Mouse (Mus musculus): Measurements from ENCODE around the gene Tpst1. TPM values are rescaled to one million over a fixed set of nuclear protein-coding genes. Genes with fewer than 3 reads are reported as not detected.
A peak's percentile ranks its signal among the peaks of the same experiment; 100 is the strongest.

Tpst1 gene
- total and polyA plus RNA-seq, 3 experiments = 31.7 to 32.3 TPM; not detected in 1

- Histone ChIP-seq H3K36me3 (ENCODE audit: control insufficient read depth in 1 of 2, insufficient read depth in 2 of 2, low read length in 2 of 2) (peaks cover 0 to 27% of the 10 kb centered on the region in 2 experiments; a peak in 2 of 4 replicates), H3K27ac (ENCODE audit: control insufficient read depth, low read depth, low read length) (peak overlapping the region; percentile 56; the same call in 1 of the 2 replicates), H3K27me3 (ENCODE audit: control insufficient read depth in 1 of 2, insufficient read depth in 2 of 2, low read length in 2 of 2) (no peaks in the 10 kb centered on the region), H3K4me3 (ENCODE audit: control insufficient read depth in 1 of 2, insufficient read depth in 1 of 2, low read depth in 2 of 2, low read length in 2 of 2) (no peak overlapping the region), H3K79me2 (ENCODE audit: control insufficient read depth, insufficient read depth, low read length, poor library complexity) (no peaks in the 10 kb centered on the region; the same call in 1 of the 2 replicates), H3K9ac (ENCODE audit: control insufficient read depth, low read depth, low read length, poor library complexity, severe bottlenecking) (peak overlapping the region; percentile 6; the same call in 1 of the 2 replicates), H3K9me3 (replicated peaks; ENCODE audit: insufficient read depth, low read length) (no peaks in the 10 kb centered on the region), H3K4me1 (ENCODE audit: control insufficient read depth in 1 of 2, insufficient read depth in 2 of 2, low read length in 2 of 2) (peaks cover 2 to 44% of the 10 kb centered on the region in 2 experiments; a peak in 3 of 4 replicates)
- TF ChIP-seq RCOR1 (IDR thresholded peaks at IDR 0.05; ENCODE audit: low read depth, low read length) (0 out of 2 replicates have a peak, but pooled peaks have one; percentile 37), MXI1 (IDR thresholded peaks at IDR 0.05; ENCODE audit: low read depth, low read length) (no peak)
- peak; percentile 79 for DNase-seq (ENCODE audit: low read depth, low spot score)
These were observed 16.1 kb downstream of the Tpst1 start for GRCm38 (mm10) chr5:130089177-130089576.

GRCm38 (mm10) chr5:130089626-130090393 is 16.7 kb downstream of the Tpst1 start:
- DNase-seq (ENCODE audit: low read depth, low spot score) = peak; percentile 83
- Histone ChIP-seq H3K4me1 (ENCODE audit: control insufficient read depth in 1 of 2, insufficient read depth in 2 of 2, low read length in 2 of 2) (peaks cover 2 to 40% of the 10 kb centered on the region in 2 experiments; a peak in 3 of 4 replicates), H3K79me2 (ENCODE audit: control insufficient read depth, insufficient read depth, low read length, poor library complexity) (no peaks in the 10 kb centered on the region; the same call in 1 of the 2 replicates), H3K9ac (ENCODE audit: control insufficient read depth, low read depth, low read length, poor library complexity, severe bottlenecking) (peak overlapping the region; percentile 6; the same call in 1 of the 2 replicates), H3K9me3 (replicated peaks; ENCODE audit: insufficient read depth, low read length) (no peaks in the 10 kb centered on the region), H3K36me3 (ENCODE audit: control insufficient read depth in 1 of 2, insufficient read depth in 2 of 2, low read length in 2 of 2) (peaks cover 0 to 24% of the 10 kb centered on the region in 2 experiments; a peak in 2 of 4 replicates), H3K27ac (ENCODE audit: control insufficient read depth, low read depth, low read length) (peak overlapping the region; percentile 56), H3K27me3 (ENCODE audit: control insufficient read depth in 1 of 2, insufficient read depth in 2 of 2, low read length in 2 of 2) (no peaks in the 10 kb centered on the region), H3K4me3 (ENCODE audit: control insufficient read depth in 1 of 2, insufficient read depth in 1 of 2, low read depth in 2 of 2, low read length in 2 of 2) (no peak overlapping the region)
- TF ChIP-seq POLR2A (IDR thresholded peaks at IDR 0.05; ENCODE audit: control insufficient read depth in 1 of 2, insufficient read depth in 1 of 2, low read depth in 1 of 2, low read length in 2 of 2, poor library complexity in 1 of 2) = no peak
- TF ChIP-seq ELF1 (IDR thresholded peaks at IDR 0.05; ENCODE audit: low read depth, low read length) = no peak
- no peak for TF ChIP-seq UBTF (IDR thresholded peaks at IDR 0.05; ENCODE audit: borderline replicate concordance, insufficient read depth, low read depth, low read length)
- 0 out of 2 replicates have a peak, but pooled peaks have one; percentile 21 for TF ChIP-seq TBP (IDR thresholded peaks at IDR 0.05; ENCODE audit: low read depth, low read length)
- peak; percentile 39; the same call in 1 of the 2 replicates for TF ChIP-seq USF1 (IDR thresholded peaks at IDR 0.05; ENCODE audit: low read depth, low read length)
- TF ChIP-seq KAT2A (conservative IDR thresholded peaks at IDR 0.05; ENCODE audit: low read depth, low read length) = no peak
- no peak for TF ChIP-seq MAX (IDR thresholded peaks at IDR 0.05; ENCODE audit: low read length)

GRCm38 (mm10) chr5:130096754-130097153 is 23.6 kb downstream of the Tpst1 start:
- no peak overlapping the region for H3K27ac ChIP-seq (ENCODE audit: control insufficient read depth, low read depth, low read length)
- no peak for TF ChIP-seq GATA1 (IDR thresholded peaks at IDR 0.05; ENCODE audit: low read depth, low read length)
- TF ChIP-seq ZC3H11A (IDR thresholded peaks at IDR 0.05; ENCODE audit: low read depth, low read length) = no peak
- no peaks in the 10 kb centered on the region for H3K9me3 ChIP-seq (replicated peaks; ENCODE audit: insufficient read depth, low read length)
- no peak overlapping the region for H3K4me3 ChIP-seq (ENCODE audit: control insufficient read depth in 1 of 2, insufficient read depth in 1 of 2, low read depth in 2 of 2, low read length in 2 of 2)
- no peak overlapping the region for H3K9ac ChIP-seq (ENCODE audit: control insufficient read depth, low read depth, low read length, poor library complexity, severe bottlenecking)
- no peaks in the 10 kb centered on the region; the same call in 1 of the 2 replicates for H3K79me2 ChIP-seq (ENCODE audit: control insufficient read depth, insufficient read depth, low read length, poor library complexity)
- no peak for DNase-seq (ENCODE audit: low read depth, low spot score)
- no peaks in the 10 kb centered on the region for H3K27me3 ChIP-seq (ENCODE audit: control insufficient read depth in 1 of 2, insufficient read depth in 2 of 2, low read length in 2 of 2)
- H3K36me3 ChIP-seq (ENCODE audit: control insufficient read depth in 1 of 2, insufficient read depth in 2 of 2, low read length in 2 of 2) = peaks cover 0 to 7% of the 10 kb centered on the region in 2 experiments; a peak in 2 of 4 replicates
- peaks cover 5 to 19% of the 10 kb centered on the region in 2 experiments for H3K4me1 ChIP-seq (ENCODE audit: control insufficient read depth in 1 of 2, insufficient read depth in 2 of 2, low read length in 2 of 2)

Measured in MEL (cell line).